Mouse (Mus musculus): Measurements from ENCODE around the gene Slc12a6.

Slc12a6 gene

DNA sequence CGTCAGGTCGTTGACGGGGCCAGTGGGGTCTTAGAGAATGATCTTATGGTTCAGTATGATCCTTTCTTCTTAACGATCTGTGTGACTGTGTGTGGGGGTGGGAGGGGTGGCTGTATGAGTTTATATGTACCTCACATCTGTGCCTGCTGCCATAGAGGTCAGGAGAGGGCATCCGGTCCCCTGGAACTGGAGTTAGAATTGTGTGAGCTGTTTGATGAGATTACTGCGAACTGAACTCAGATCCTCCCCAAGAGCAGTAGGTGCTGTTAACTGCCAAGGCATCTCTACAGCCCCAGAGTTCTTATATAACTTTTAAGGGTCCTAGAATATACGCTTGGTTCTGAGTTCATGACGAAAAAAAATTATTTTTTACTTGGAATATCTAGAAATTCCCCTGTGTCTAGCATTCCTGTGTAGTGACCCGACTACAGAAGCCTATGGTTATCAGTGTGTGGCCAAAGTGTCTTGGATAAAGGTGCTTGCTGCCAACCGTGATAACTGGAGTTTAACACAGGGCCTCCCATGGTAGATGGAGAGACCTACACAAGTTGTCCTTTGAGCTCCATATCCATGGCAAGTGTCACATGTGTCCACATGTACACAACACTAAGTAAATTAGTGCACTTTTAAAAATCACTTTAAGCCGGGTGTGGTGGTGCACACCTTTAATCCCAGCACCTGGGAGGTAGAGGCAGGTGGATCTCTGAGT lies 62.6 kb downstream of the Slc12a6 start:
- DNase-seq (ENCODE audit: inconsistent ontology term) = no peak

- DNase-seq (ENCODE audit: inconsistent ontology term) = no peak
These were observed 66.7 kb downstream of the Slc12a6 start for GRCm38 (mm10) chr2:112332051-112332898.

DNA sequence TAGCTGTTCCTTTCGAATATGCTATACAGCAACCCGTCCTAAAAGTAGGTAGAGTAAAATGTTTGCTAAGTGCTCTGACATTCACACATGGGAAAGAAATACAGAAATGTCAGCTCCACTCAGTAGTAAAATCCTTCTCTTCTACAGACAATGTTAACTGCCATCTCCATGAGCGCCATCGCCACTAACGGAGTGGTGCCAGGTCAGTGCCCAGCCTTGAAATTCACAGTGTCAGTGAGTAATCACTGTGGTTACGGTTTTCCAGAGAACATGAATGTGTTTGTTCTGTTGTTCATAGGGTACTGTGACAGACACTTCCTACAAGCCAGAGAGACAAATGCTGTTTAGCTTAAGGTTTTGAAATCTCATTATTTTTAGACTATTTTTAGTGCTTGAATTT lies 71.6 kb downstream of the Slc12a6 start:
- DNase-seq (ENCODE audit: inconsistent ontology term) = no peak

DNA sequence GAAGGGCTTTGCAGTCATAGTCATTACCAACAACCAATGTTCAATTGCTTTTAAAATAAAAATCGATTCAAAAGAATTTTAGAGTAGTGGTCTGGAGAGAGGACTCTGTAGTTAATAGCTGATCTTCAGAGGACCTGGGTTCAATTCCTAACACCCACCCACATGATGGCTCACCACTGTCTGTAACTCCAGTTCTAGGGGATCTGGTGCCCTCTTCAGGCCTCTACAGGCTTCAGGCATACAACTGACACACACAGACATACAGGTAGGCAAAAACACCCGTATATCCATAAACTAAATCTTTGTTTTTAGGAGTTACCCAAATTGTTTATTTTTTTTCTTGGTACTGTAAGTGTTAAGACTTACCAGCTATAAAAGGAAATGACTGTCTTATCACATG lies 74.1 kb downstream of the Slc12a6 start:
- DNase-seq (ENCODE audit: inconsistent ontology term) = no peak

DNA sequence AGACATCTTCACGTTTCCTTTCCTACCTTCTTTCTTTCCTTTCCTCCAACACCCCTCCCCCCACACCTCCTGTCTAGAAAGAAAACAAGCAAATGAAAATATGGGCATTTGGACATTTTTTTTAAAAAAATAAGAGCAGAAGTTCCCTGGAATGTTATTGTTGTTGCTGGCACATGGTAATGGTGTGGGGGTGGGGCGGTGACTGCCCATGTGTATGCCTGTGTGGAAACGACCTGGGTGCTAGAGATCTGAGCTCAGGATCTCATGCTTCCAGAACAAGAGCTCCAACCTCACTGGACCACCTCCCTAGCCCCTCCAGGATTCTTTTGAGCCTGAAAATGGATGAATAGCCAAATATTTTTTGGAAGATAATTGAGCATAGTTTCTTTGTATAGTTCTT lies 75.5 kb downstream of the Slc12a6 start:
- DNase-seq (ENCODE audit: inconsistent ontology term) = no peak

DNA sequence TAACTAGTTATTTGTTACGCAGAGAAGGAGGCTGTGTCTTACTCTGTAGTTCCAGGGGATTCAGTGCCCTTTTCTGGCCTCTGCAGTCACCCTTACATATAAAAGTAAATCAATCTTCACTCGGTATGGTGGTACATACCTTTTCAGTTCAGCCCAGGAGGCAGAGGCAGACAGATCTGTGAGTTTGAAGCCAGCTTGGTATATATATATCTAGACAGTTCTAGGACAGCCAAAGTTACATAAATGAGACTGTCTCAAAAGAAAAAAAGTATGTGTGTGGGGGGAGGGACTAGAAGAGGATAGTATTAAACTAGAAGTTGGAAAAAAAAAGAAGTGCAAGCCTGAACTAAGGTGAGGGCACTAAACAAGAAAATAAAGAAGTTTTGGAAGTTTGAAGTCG lies 82.6 kb downstream of the Slc12a6 start:
- DNase-seq (ENCODE audit: inconsistent ontology term) = no peak

GRCm38 (mm10) chr2:112353685-112354455 lies 88.2 kb downstream of the Slc12a6 start:
- DNase-seq (ENCODE audit: inconsistent ontology term) = no peak

DNA sequence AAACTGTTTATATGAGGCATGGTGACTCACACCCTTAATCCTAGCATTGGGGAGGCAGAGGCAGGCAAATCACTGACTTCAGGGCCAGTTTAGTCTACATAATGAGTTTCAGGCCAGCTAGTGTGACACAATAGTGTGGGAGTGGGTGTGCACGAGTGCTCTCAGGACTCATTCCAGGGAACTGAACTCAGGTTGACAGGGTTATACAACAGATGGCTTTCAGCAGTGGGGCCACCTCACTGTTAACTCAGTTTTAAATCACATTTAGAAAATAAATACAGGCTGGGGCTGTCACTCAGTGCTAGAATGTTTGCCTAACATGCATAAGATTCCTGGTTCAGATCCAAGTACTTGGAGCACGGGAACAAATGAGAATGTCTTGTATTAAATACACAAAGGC lies 94.0 kb downstream of the Slc12a6 start:
- DNase-seq (ENCODE audit: inconsistent ontology term) = no peak

- no peak for DNase-seq (ENCODE audit: inconsistent ontology term)
These were observed 94.6 kb downstream of the Slc12a6 start for GRCm38 (mm10) chr2:112360012-112360780.

DNA sequence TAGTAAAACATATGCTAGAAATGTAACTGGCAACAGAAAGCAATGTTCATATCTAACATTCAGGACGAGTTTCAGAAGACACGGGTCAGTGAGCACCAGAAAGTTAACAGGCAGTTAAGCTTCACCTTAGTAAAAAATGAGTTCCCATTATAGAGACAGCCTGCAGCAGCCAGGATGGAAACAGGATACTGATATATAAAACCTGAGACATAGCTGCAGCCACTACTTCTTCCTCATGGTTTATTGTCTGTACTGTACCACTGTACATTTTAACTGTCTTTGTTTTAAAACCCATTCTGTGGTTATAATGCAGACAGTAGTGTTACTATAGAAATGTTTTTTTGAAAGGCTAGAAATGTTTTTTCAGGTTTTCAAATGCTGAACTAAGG lies 95.2 kb downstream of the Slc12a6 start:
- no peak for DNase-seq (ENCODE audit: inconsistent ontology term)

GRCm38 (mm10) chr2:112367222-112367621 lies 101.6 kb downstream of the Slc12a6 start:
- DNase-seq (ENCODE audit: inconsistent ontology term) = no peak

GRCm38 (mm10) chr2:112367726-112368673 lies 102.4 kb downstream of the Slc12a6 start, which contains the start of gene Emc4:
Gene Emc4 (minus strand): TSS chr2:112368027.
- peak; percentile 81 for DNase-seq (ENCODE audit: inconsistent ontology term)

GRCm38 (mm10) chr2:112369941-112370340 lies 104.3 kb downstream of the Slc12a6 start:
- peak; percentile 43 for DNase-seq (ENCODE audit: inconsistent ontology term)

- peak; percentile 93 for DNase-seq (ENCODE audit: inconsistent ontology term)
These were observed 107.5 kb downstream of the Slc12a6 start for GRCm38 (mm10) chr2:112373141-112373540.

- no peak for DNase-seq (ENCODE audit: inconsistent ontology term)
These were observed 109.0 kb downstream of the Slc12a6 start for GRCm38 (mm10) chr2:112374610-112375009.

DNA sequence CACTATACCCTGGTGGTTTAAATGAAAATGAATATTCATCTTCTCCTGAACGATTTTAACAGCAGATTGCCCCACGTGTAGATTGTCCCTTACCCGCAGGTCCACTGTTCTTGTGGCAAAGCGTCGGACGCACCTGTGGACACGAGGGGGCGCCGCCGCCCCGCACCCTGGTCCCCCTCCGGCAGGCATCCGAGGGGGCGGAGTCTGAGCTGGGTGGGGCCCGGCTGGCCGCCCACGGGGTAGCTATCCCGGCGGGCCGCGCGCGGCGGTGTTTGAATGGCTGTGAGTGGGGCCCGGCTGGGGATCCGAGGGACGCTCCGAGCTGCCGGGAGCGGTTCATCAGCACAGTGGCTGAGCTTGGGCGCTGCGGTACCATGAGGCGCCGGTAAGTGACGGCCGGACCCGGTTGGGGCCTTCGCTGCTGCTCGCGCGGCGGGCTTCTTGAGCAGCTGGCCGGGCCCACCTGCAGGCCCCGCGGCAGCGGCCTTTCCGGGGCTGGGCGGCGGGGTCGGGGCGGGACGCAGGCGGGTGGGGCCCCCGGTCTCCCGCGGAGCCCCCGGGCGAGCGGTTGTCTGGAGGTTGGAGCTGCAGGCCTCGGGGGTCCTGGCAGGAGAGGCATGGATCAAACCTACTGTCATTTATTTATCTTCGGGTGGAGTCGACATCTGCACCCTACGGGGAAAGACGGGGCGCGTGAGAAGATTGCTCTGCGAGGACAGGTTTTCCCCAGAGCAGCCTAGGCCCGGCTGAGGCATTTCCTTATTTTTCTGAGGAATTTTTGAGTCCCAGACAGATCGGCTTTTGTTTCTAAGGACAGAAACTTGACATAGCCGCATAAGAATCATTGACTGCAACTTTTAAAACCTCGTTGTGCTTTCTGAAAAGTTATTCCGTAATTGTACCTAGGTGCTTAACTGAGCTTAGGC lies 113.6 kb downstream of the Slc12a6 start, which contains the start of gene Katnbl1:
Katnbl1 (plus strand) TSS at position 239 of the 926 bp plus-strand sequence.
- peak; percentile 97 for DNase-seq (ENCODE audit: inconsistent ontology term)

GRCm38 (mm10) chr2:112380131-112380530 lies 114.5 kb downstream of the Slc12a6 start:
- peak; percentile 31 for DNase-seq (ENCODE audit: inconsistent ontology term)

GRCm38 (mm10) chr2:112381219-112381618 lies 115.6 kb downstream of the Slc12a6 start:
- no peak for DNase-seq (ENCODE audit: inconsistent ontology term)

DNA sequence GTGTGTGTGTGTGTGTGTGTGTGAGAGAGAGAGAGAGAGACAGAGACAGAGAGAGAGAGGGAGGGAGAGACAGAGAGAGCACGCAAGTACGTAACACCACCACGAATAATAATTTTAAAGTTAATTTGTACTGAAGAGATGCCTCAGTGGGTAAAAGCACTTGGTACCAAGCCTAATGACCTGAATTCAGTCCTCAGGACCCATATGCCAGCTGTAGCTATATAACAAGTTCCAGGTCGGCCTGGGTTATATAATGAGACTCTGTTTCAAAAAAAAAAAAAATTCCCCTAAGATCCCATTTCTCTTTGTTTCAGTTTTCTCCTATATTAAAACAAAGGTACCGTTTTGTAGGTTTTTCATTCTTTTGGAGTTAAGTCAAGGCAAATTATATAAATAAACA lies 125.2 kb downstream of the Slc12a6 start:
- no peak for DNase-seq (ENCODE audit: inconsistent ontology term)
